Mouse (Mus musculus): ENCODE results near the gene Poc1b.

GRCm38 (mm10) chr10:99232518-99233227 lies 125.8 kb downstream of the Poc1b start:
- no peak for TF ChIP-seq CTCF (IDR thresholded peaks at IDR 0.05; ENCODE audit: insufficient read depth, low read length)
- TF ChIP-seq POLR2A (IDR thresholded peaks at IDR 0.05; ENCODE audit: borderline replicate concordance, extremely low read depth, low read depth, low read length), result no peak

All from lung, adult 2 months (tissue).